Mouse (Mus musculus): ENCODE results near the gene Tmem238.

The Tmem238 gene

GRCm38 (mm10) chr7:4792278-4793212, 3.1 kb upstream of the Tmem238 start, which contains the start of gene Rpl28:
Rpl28 (plus strand) TSS chr7:4792874.
- DNase-seq (ENCODE audit: low spot score in 2 of 2): peak; percentile 90 to 96

GRCm38 (mm10) chr7:4788499-4789435, 689 bp downstream of the Tmem238 start:
- peak; percentile 50 to 59 for DNase-seq (ENCODE audit: low spot score in 2 of 2)

GRCm38 (mm10) chr7:4783667-4784268, 5.7 kb downstream of the Tmem238 start:
- DNase-seq (ENCODE audit: low spot score in 2 of 2): no peak

- DNase-seq (ENCODE audit: low spot score in 2 of 2): no peak
These were observed 6.7 kb downstream of the Tmem238 start, which contains the start of the genes Il11 and Tmem190 for GRCm38 (mm10) chr7:4782759-4783158. Il11 (minus strand) TSS chr7:4782859. Tmem190 (plus strand) TSS chr7:4782937.

GRCm38 (mm10) chr7:4782130-4782529, 7.3 kb downstream of the Tmem238 start:
- no peak for DNase-seq (ENCODE audit: low spot score in 2 of 2)

GRCm38 (mm10) chr7:4779921-4780320, 9.5 kb downstream of the Tmem238 start:
- DNase-seq (ENCODE audit: low spot score in 2 of 2): no peak

GRCm38 (mm10) chr7:4777851-4778637, 11.4 kb downstream of the Tmem238 start:
- DNase-seq (ENCODE audit: low spot score in 2 of 2): no peak

- DNase-seq (ENCODE audit: low spot score in 2 of 2): peak in 1 of 2 experiments; percentile 57
These were observed 12.3 kb downstream of the Tmem238 start for GRCm38 (mm10) chr7:4776861-4777830.

GRCm38 (mm10) chr7:4776131-4776530, 13.3 kb downstream of the Tmem238 start:
- no peak for DNase-seq (ENCODE audit: low spot score in 2 of 2)

- no peak for DNase-seq (ENCODE audit: low spot score in 2 of 2)
These were observed 18.3 kb downstream of the Tmem238 start, which contains the start of gene Fam71e2 for GRCm38 (mm10) chr7:4771202-4771601. Fam71e2 (minus strand) TSS chr7:4771302.

GRCm38 (mm10) chr7:4764946-4765710, 24.3 kb downstream of the Tmem238 start:
- no peak for DNase-seq (ENCODE audit: low spot score in 2 of 2)

GRCm38 (mm10) chr7:4759670-4760069, 29.8 kb downstream of the Tmem238 start:
- no peak for DNase-seq (ENCODE audit: low spot score in 2 of 2)

- peak; percentile 57 to 75 for DNase-seq (ENCODE audit: low spot score in 2 of 2)
These were observed 36.5 kb downstream of the Tmem238 start, which contains the start of gene Cox6b2 for GRCm38 (mm10) chr7:4752821-4753570. Cox6b2 (minus strand) TSS chr7:4753094.

GRCm38 (mm10) chr7:4751971-4752820, 37.3 kb downstream of the Tmem238 start:
- DNase-seq (ENCODE audit: low spot score in 2 of 2): peak; percentile 26 to 34

GRCm38 (mm10) chr7:4749169-4749568, 40.3 kb downstream of the Tmem238 start:
- no peak for DNase-seq (ENCODE audit: low spot score in 2 of 2)

- DNase-seq (ENCODE audit: low spot score in 2 of 2): no peak
These were observed 41.1 kb downstream of the Tmem238 start for GRCm38 (mm10) chr7:4748321-4748720.
